Mouse (Mus musculus): ENCODE data around the gene Aqp9.

DNA sequence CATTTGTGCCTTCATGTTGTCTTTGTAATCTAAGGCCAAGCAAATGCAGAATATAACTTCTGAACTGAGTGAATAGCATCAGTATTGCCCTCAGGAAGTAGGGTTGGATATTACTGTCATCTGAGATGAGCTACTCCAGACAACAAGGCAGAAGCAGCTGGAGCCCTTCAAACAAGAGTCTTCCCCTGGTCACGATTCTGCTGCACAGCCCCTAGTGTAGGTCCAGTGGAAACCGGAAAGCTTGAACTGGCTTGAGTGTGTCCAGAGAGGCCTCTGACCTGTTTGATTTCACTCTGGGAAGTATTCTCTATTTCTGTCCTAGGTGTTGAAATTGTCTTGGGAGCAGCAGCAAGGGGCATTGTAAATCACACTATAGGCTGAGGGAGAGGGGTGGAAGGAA, 29.5 kb downstream of the Aqp9 start:
- TF ChIP-seq CTCF (IDR thresholded peaks at IDR 0.05; ENCODE audit: control insufficient read depth, insufficient read depth, low read length): no peak
- TF ChIP-seq POLR2A (IDR thresholded peaks at IDR 0.05; ENCODE audit: borderline replicate concordance, control insufficient read depth, low read depth, low read length): no peak

Measured in bone marrow, adult 2 months (tissue).